Mouse (Mus musculus) kidney, adult 2 months (tissue): ENCODE measurements around the gene Upk3bl.

Experiments
- CTCF ChIP-seq: fragments of 200-500 bp; conservative IDR thresholded peaks from 2 replicates; pipeline ENCODE4 v1.5.1; 2011; ENCODE audit warnings: low read depth, mild to moderate bottlenecking, control low read depth, low read length, moderate library complexity, mixed read lengths; ENCODE audit not compliant: insufficient read depth, insufficient read length
- POLR2A ChIP-seq: fragments of 200-500 bp; IDR thresholded peaks from one replicate; pipeline ENCODE4 v1.6.1; 2011; ENCODE audit warnings: low read depth, low read length, control low read depth

DNA sequence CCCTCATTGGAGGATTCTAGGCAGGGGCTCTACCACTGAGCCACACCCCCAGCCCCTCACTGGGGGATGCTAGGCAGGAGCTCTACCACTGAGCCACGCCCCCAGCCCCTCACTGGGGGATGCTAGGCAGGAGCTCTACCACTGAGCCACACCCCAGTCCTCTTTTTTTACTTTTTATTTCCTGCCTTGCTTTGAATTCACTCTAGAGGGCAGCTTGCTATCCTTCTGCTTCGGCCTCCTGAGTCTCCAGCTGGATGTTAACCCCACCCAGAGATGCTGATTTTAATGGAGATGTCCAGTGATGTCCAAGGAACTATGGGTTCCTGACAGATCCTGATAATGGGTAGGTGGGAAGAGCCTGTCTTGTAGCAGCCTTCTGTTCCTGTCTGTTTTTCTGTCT lies 15.1 kb downstream of the Upk3bl start:
- TF ChIP-seq CTCF (no peak), POLR2A (no peak)
